Mouse (Mus musculus): ENCODE measurements around the gene Map3k1. TPM values are rescaled to one million over a fixed set of nuclear protein-coding genes. Genes with fewer than 3 reads are reported as not detected.

Gene Map3k1
- total and polyA plus RNA-seq, 2 experiments from 2014 or later = 15.3 to 45.3 TPM

DNA sequence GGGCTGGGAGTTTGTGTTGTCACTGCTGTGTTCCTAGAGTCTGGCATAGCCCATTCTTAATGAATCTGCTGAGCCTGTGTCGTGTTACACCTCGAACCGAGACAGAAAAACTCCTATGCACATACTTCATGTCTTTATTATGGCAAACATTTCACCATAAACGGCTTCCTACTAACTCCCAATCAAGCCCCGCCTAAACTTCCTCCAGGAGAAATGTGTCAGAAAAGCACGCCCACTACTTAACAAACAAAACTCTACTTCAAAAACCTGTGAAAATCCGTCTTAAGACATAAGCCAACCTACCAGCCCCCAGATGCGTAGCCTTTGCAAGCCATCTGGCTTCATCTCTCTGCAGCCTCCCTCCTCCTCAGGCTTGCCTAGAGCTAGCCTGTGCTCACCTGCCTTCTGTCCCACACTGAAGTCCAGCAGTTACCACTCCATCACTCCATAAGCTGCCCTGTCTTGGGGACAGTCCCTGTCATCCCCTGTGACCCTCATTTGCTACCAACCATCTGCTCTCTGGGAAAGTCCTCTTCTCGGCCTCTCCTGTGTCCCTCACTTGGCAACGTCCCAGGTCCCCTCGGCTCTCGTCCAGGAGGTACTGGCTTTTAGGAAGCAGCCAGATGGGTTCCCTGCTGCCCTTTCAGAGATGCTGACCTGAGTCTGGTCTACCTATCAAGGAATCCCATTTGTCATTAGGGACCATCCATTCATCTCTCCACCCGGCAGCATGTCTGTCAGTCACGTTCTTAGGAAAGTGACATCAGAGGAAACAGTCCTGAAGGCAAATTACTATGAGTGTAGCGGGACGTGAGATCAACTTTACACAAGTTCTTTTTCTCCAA, 16.4 kb downstream of the Map3k1 start:
- TF ChIP-seq CTCF (IDR thresholded peaks at IDR 0.05; ENCODE audit: low read depth) = no peak
- Histone ChIP-seq H3K9me3 (ENCODE audit: low read length) (no peaks in the 10 kb centered on the region), H3K4me3 (ENCODE audit: low read length) (no peak overlapping the region), H3K27me3 (ENCODE audit: insufficient read depth, low read length) (no peaks in the 10 kb centered on the region), H3K9ac (replicated peaks; ENCODE audit: low read length) (no peak overlapping the region), H3K4me2 (ENCODE audit: low read depth, low read length) (0 out of 2 replicates have a peak overlapping the region, but pooled peaks have one; percentile 8), H3K36me3 (ENCODE audit: insufficient read depth, low read length) (no peaks in the 10 kb centered on the region), H3K4me1 (ENCODE audit: insufficient read depth, low read length) (peaks cover 53% of the 10 kb centered on the region), H3K27ac (peak overlapping the region; percentile 51; the same call in 1 of the 2 replicates)
- peak; percentile 72 for DNase-seq (ENCODE audit: low spot score)
- ATAC-seq = peak; percentile 36; the same call in 1 of the 2 replicates
- 47% methylated on average over 16 of the region's 16 CpGs for WGBS

DNA sequence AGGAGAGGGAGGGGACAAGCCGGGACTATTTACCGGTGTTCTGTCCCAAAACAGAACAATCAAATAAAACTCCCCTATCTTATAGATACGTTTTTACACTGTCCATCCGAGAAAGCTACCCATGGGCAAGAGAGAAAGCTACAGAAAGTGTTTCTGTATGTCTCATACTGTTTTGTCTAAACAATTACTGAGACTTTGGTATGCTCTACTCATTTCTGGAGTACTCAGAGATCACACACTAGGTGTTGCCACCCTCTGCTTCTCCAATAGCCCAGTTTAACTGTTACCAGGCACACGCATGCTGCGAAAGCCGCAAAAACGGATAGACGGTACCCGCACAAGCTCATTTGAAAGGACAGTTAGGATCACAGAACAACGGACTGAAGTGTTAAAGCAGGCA, 17.2 kb downstream of the Map3k1 start:
- H3K9me3 ChIP-seq (ENCODE audit: low read length) = no peaks in the 10 kb centered on the region
- peaks cover 47% of the 10 kb centered on the region for H3K4me1 ChIP-seq (ENCODE audit: insufficient read depth, low read length)
- H3K36me3 ChIP-seq (ENCODE audit: insufficient read depth, low read length) = no peaks in the 10 kb centered on the region
- no peak overlapping the region for H3K4me3 ChIP-seq (ENCODE audit: low read length)
- H3K9ac ChIP-seq (replicated peaks; ENCODE audit: low read length) = no peak overlapping the region
- WGBS = 85% methylated on average over 11 of the region's 11 CpGs
- peak overlapping the region; percentile 51; the same call in 1 of the 2 replicates for H3K27ac ChIP-seq
- no peak for TF ChIP-seq CTCF (IDR thresholded peaks at IDR 0.05; ENCODE audit: low read depth)
- no peaks in the 10 kb centered on the region for H3K27me3 ChIP-seq (ENCODE audit: insufficient read depth, low read length)
- ATAC-seq (no peak), DNase-seq (ENCODE audit: low spot score) (no peak)
- peak overlapping the region; percentile 8; the same call in 1 of the 2 replicates for H3K4me2 ChIP-seq (ENCODE audit: low read depth, low read length)

DNA sequence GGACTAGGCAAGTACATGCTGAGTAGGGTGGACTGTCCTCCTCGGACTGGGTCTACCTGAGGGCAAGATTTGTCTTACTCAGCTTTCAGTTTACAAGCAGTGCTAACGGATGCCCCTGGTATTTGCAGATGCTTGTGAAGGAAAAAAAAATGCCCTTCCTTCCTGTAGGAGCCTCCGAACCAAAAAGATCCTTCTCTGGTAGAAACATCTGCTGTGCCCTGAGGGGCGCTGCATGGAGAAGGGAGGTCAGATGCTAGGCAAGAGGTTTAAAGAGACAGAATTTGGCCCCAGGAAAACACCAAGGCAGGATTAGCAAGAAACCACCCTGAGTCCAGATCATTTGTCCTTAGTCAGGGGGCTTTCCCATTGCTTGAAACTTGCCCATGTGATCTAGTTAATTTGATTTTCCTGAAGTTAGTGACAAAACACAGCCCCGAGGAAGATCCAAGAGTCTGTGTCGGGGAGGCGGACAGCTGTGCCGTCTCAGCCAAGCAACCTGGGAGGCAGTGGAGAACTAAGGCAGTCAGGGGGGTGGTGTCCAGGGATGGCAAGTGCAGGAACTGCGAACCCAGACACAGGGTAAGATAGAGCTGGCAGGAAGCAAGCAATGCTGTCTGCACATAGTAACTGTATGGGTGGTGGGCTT, 19.2 kb downstream of the Map3k1 start:
- Histone ChIP-seq H3K27ac (peak overlapping the region; percentile 56), H3K9me3 (ENCODE audit: low read length) (no peaks in the 10 kb centered on the region), H3K4me1 (ENCODE audit: insufficient read depth, low read length) (peaks cover 40% of the 10 kb centered on the region), H3K27me3 (ENCODE audit: insufficient read depth, low read length) (no peaks in the 10 kb centered on the region), H3K4me3 (ENCODE audit: low read length) (no peak overlapping the region), H3K36me3 (ENCODE audit: insufficient read depth, low read length) (no peaks in the 10 kb centered on the region), H3K4me2 (ENCODE audit: low read depth, low read length) (peak overlapping the region; percentile 19; the same call in 1 of the 2 replicates), H3K9ac (replicated peaks; ENCODE audit: low read length) (peak overlapping the region; percentile 28; the same call in 1 of the 2 replicates)
- peak; percentile 1; the same call in 1 of the 2 replicates for TF ChIP-seq CTCF (IDR thresholded peaks at IDR 0.05; ENCODE audit: low read depth)
- ATAC-seq = no peak
- WGBS = 27% methylated on average over 9 of the region's 9 CpGs
- no peak for DNase-seq (ENCODE audit: low spot score)

DNA sequence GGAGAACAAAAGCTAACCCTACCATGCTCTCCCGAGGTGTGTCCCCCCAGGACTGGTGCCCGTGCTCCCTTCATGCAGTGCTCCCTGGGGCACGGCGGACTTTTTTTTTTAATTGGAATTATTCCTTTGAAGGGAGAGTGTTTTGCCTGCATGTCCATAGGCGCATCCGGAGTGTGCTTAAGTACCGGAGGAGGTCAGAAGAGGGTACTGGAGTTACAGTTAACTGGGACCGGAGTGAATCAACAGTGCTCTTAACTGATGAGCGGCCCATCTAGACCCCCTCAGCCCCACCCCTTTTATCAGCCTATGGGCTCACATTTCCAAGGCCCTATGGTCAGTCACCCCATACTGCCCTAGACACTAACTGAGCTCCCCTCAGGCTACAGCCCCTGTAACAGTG, 19.9 kb downstream of the Map3k1 start:
- no peak overlapping the region for H3K4me3 ChIP-seq (ENCODE audit: low read length)
- peak overlapping the region; percentile 56 for H3K27ac ChIP-seq
- peaks cover 43% of the 10 kb centered on the region for H3K4me1 ChIP-seq (ENCODE audit: insufficient read depth, low read length)
- no peak for TF ChIP-seq CTCF (IDR thresholded peaks at IDR 0.05; ENCODE audit: low read depth)
- no peaks in the 10 kb centered on the region for H3K9me3 ChIP-seq (ENCODE audit: low read length)
- 71% methylated on average over 9 of the region's 9 CpGs for WGBS
- peak overlapping the region; percentile 28; the same call in 1 of the 2 replicates for H3K9ac ChIP-seq (replicated peaks; ENCODE audit: low read length)
- no peak for DNase-seq (ENCODE audit: low spot score)
- no peaks in the 10 kb centered on the region for H3K27me3 ChIP-seq (ENCODE audit: insufficient read depth, low read length)
- ATAC-seq = peak; percentile 21; the same call in 1 of the 2 replicates
- H3K36me3 ChIP-seq (ENCODE audit: insufficient read depth, low read length) = no peaks in the 10 kb centered on the region
- peak overlapping the region; percentile 19; the same call in 1 of the 2 replicates for H3K4me2 ChIP-seq (ENCODE audit: low read depth, low read length)

DNA sequence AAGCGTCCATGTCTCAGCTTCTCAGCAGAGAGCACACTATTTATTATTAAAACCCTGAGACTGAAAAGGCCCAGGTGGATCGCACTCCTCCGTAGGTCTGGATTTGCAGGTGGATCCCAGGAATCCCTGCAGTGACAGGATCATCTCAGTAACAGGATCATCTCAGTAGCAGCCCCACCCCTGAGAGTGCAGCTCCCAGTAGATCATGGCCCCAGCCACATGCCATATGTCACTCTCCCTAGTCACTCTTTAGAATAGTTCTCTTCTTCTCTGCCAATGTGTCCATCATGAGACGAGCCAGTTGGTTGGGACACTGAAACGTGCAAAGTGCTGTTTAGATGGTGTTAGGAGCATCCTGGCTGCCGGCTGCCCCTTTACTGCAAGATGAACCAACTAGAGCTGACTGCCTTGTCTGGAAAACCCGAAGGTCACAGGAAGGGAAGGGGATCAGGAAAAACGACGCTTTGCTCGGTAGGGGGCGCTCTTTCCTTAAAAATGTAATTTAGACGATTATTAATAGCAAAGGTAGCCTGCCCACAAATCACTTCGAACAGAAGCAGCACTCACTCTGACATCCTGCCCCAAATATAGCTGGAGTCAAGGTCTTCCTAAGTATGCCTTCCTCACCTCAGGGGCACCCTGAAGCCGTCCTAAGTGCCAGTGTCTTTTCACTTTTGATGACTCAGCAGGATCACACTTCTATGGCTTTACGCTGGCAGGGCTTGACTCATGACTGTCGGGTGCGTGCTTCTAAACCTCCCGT, 20.8 kb downstream of the Map3k1 start:
- Histone ChIP-seq H3K9me3 (ENCODE audit: low read length) (no peaks in the 10 kb centered on the region), H3K36me3 (ENCODE audit: insufficient read depth, low read length) (no peaks in the 10 kb centered on the region), H3K27ac (peak overlapping the region; percentile 56; the same call in 1 of the 2 replicates), H3K4me2 (ENCODE audit: low read depth, low read length) (peak overlapping the region; percentile 17; the same call in 1 of the 2 replicates), H3K4me3 (ENCODE audit: low read length) (no peak overlapping the region), H3K9ac (replicated peaks; ENCODE audit: low read length) (no peak overlapping the region), H3K4me1 (ENCODE audit: insufficient read depth, low read length) (peaks cover 43% of the 10 kb centered on the region), H3K27me3 (ENCODE audit: insufficient read depth, low read length) (no peaks in the 10 kb centered on the region)
- 20% methylated on average over 18 of the region's 18 CpGs for WGBS
- peak; percentile 80 for TF ChIP-seq CTCF (IDR thresholded peaks at IDR 0.05; ENCODE audit: low read depth)
- DNase-seq (ENCODE audit: low spot score) (peak; percentile 94), ATAC-seq (peak; percentile 66)

DNA sequence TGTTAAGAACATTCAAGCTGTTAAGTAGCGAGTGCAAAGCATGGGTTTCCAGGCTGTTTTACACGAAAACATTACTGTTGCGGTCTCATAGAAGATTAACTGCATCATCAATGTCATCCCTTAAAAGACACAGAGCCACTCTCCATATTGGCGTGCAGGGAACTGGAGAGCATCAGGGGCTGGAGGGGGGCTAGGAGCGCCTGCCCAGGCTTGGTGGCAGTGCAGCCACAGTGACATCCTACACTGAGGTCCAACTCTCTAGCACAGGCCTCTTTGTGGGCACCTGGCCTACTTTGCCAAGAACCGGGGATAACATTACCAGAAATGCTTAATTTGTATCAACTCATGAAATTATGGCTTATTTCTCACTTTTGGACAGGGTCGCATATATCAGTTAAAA, 22.2 kb downstream of the Map3k1 start:
- Histone ChIP-seq H3K4me1 (ENCODE audit: insufficient read depth, low read length) (peaks cover 31% of the 10 kb centered on the region), H3K9me3 (ENCODE audit: low read length) (no peaks in the 10 kb centered on the region), H3K36me3 (ENCODE audit: insufficient read depth, low read length) (no peaks in the 10 kb centered on the region), H3K9ac (replicated peaks; ENCODE audit: low read length) (no peak overlapping the region), H3K4me2 (ENCODE audit: low read depth, low read length) (no peak overlapping the region), H3K27me3 (ENCODE audit: insufficient read depth, low read length) (no peaks in the 10 kb centered on the region), H3K4me3 (ENCODE audit: low read length) (no peak overlapping the region), H3K27ac (no peak overlapping the region)
- TF ChIP-seq CTCF (IDR thresholded peaks at IDR 0.05; ENCODE audit: low read depth) = no peak
- WGBS = 88% methylated on average over 7 of the region's 7 CpGs
- DNase-seq (ENCODE audit: low spot score) (no peak), ATAC-seq (no peak)

All from hindbrain, postnatal 0 days (tissue).